ENCODE assay signal across 21 mouse cellular contexts in genomic region chr17:5198811-5199210, GRCm38 (mm10).
A peak's percentile ranks its signal among the peaks of the same experiment; 100 is the strongest.
DNase-seq lines count a peak whose midpoint lies in the region; ATAC-seq and TF ChIP-seq lines count a peak whose summit lies in the region.
"Had no signal": no experiment of that assay in that cellular context is flagged by ENCODE, and none has a peak within 500 bp of the region (broad histone marks: within the 10 kb centered on the region; RNA-seq: fewer than 3 reads in every experiment).

No protein-coding gene starts in this region.

- 46% methylated on average over 4 of the region's 4 CpGs for WGBS in forebrain, embryonic 14.5 days
- 36% methylated on average over 4 of the region's 4 CpGs for WGBS in forebrain, embryonic 16.5 days
- 44% methylated on average over 4 of the region's 4 CpGs for WGBS in hindbrain, postnatal 0 days
- 79% methylated on average over 4 of the region's 4 CpGs for WGBS in hindbrain, embryonic 11.5 days
- WGBS in neural tube, embryonic 13.5 days, result 62% methylated on average over 4 of the region's 4 CpGs
- WGBS in midbrain, embryonic 14.5 days, result 73% methylated on average over 4 of the region's 4 CpGs
- 97% methylated on average over 4 of the region's 4 CpGs for WGBS in thymus, adult 2 months

- peaks cover 4% of the 10 kb centered on the region for H3K4me1 ChIP-seq in forebrain, embryonic 14.5 days (ENCODE audit: control insufficient read depth, insufficient read depth, low read length)
- H3K4me1 ChIP-seq in forebrain, embryonic 16.5 days (replicated peaks; ENCODE audit: control insufficient read depth, insufficient read depth, low read length), result peaks cover 33% of the 10 kb centered on the region
- H3K4me1 ChIP-seq in hindbrain, postnatal 0 days (ENCODE audit: insufficient read depth, low read length), result peaks cover 13% of the 10 kb centered on the region
- no peaks in the 10 kb centered on the region; the same call in 1 of the 2 replicates for H3K4me1 ChIP-seq in hindbrain, embryonic 11.5 days (replicated peaks; ENCODE audit: control insufficient read depth, insufficient read depth, low read length)
- H3K4me1 ChIP-seq in neural tube, embryonic 13.5 days (replicated peaks), result peaks cover 61% of the 10 kb centered on the region
- peaks cover 19% of the 10 kb centered on the region for H3K4me1 ChIP-seq in midbrain, embryonic 14.5 days (ENCODE audit: control insufficient read depth, insufficient read depth, low read length)
- H3K4me1 ChIP-seq in thymus, adult 2 months (replicated peaks; ENCODE audit: control insufficient read depth, insufficient read depth, low read length), result peaks cover 25% of the 10 kb centered on the region

- H3K27ac ChIP-seq in forebrain, embryonic 14.5 days (ENCODE audit: low read depth, low read length), result no peak overlapping the region
- no peak overlapping the region for H3K27ac ChIP-seq in forebrain, embryonic 16.5 days (ENCODE audit: low read length)
- peak overlapping the region; percentile 5; the same call in 1 of the 2 replicates for H3K27ac ChIP-seq in hindbrain, postnatal 0 days
- H3K27ac ChIP-seq in hindbrain, embryonic 11.5 days (ENCODE audit: low read depth, low read length), result no peak overlapping the region
- peak overlapping the region; percentile 11; the same call in 1 of the 2 replicates for H3K27ac ChIP-seq in neural tube, embryonic 13.5 days (replicated peaks)
- H3K27ac ChIP-seq in midbrain, embryonic 14.5 days (replicated peaks; ENCODE audit: low read depth, low read length), result no peak overlapping the region
- H3K27ac ChIP-seq in thymus, adult 2 months (ENCODE audit: control insufficient read depth, insufficient read depth, low read length), result no peak overlapping the region
- H3K27ac ChIP-seq: embryonic facial prominence, embryonic 15.5 days; forebrain, embryonic 10.5 days; hindbrain, embryonic 10.5 days had no signal

- ATAC-seq in forebrain, embryonic 14.5 days, result no peak
- no peak for ATAC-seq in forebrain, embryonic 16.5 days
- no peak for ATAC-seq in hindbrain, postnatal 0 days
- no peak for ATAC-seq in hindbrain, embryonic 11.5 days (ENCODE audit: low FRiP score)
- ATAC-seq in neural tube, embryonic 13.5 days (ENCODE audit: low read depth), result no peak
- ATAC-seq in midbrain, embryonic 14.5 days (ENCODE audit: low FRiP score, low TSS enrichment), result no peak
- ATAC-seq: activated CD4-positive, CD25-positive, alpha-beta regulatory T cell, adult 4 months; inflammation-experienced regulatory T-cells, adult 6 months had no signal

- H3K9me3 ChIP-seq in forebrain, embryonic 14.5 days (replicated peaks; ENCODE audit: control insufficient read depth, low read length), result no peaks in the 10 kb centered on the region
- H3K9me3 ChIP-seq in forebrain, embryonic 16.5 days (ENCODE audit: control insufficient read depth, low read length), result no peaks in the 10 kb centered on the region
- H3K9me3 ChIP-seq in hindbrain, postnatal 0 days (ENCODE audit: low read length), result no peaks in the 10 kb centered on the region
- no peaks in the 10 kb centered on the region for H3K9me3 ChIP-seq in hindbrain, embryonic 11.5 days (ENCODE audit: control insufficient read depth, low read length)
- no peaks in the 10 kb centered on the region for H3K9me3 ChIP-seq in neural tube, embryonic 13.5 days
- no peaks in the 10 kb centered on the region for H3K9me3 ChIP-seq in midbrain, embryonic 14.5 days (ENCODE audit: control insufficient read depth, low read length)
- H3K9me3 ChIP-seq: embryonic facial prominence, embryonic 15.5 days; forebrain, embryonic 10.5 days; heart, embryonic 12.5 days; hindbrain, embryonic 10.5 days had no signal

- no peaks in the 10 kb centered on the region for H3K27me3 ChIP-seq in forebrain, embryonic 14.5 days (replicated peaks; ENCODE audit: control insufficient read depth, insufficient read depth, low read length)
- no peaks in the 10 kb centered on the region for H3K27me3 ChIP-seq in forebrain, embryonic 16.5 days (replicated peaks; ENCODE audit: control insufficient read depth, insufficient read depth, low read length)
- H3K27me3 ChIP-seq in hindbrain, postnatal 0 days (ENCODE audit: insufficient read depth, low read length), result no peaks in the 10 kb centered on the region
- no peaks in the 10 kb centered on the region for H3K27me3 ChIP-seq in hindbrain, embryonic 11.5 days (ENCODE audit: control insufficient read depth, insufficient read depth, low read length)
- H3K27me3 ChIP-seq in neural tube, embryonic 13.5 days, result no peaks in the 10 kb centered on the region
- no peaks in the 10 kb centered on the region for H3K27me3 ChIP-seq in midbrain, embryonic 14.5 days (ENCODE audit: control insufficient read depth, insufficient read depth, low read length)
- no peaks in the 10 kb centered on the region for H3K27me3 ChIP-seq in thymus, adult 2 months (ENCODE audit: control insufficient read depth, insufficient read depth, low read length)
- H3K27me3 ChIP-seq: embryonic facial prominence, embryonic 15.5 days; heart, embryonic 12.5 days had no signal

- TF ChIP-seq CTCF in hindbrain, postnatal 0 days (IDR thresholded peaks at IDR 0.05; ENCODE audit: low read depth), result no peak
- no peak for TF ChIP-seq CTCF in thymus, adult 2 months (IDR thresholded peaks at IDR 0.05; ENCODE audit: borderline replicate concordance, control insufficient read depth, extremely low read depth, insufficient read depth, low read length, poor library complexity)

- DNase-seq in forebrain, embryonic 14.5 days (ENCODE audit: low spot score), result peak; percentile 54
- peak; percentile 46 for DNase-seq in hindbrain, postnatal 0 days (ENCODE audit: low spot score)
- DNase-seq in hindbrain, embryonic 11.5 days (ENCODE audit: low spot score), result no peak
- DNase-seq in neural tube, embryonic 10.5 days (ENCODE audit: extremely low spot score, low spot score), result no peak
- DNase-seq in midbrain, embryonic 14.5 days, result no peak
- DNase-seq in thymus, adult 2 months, result no peak
- DNase-seq: adrenal gland, postnatal 14 days; cerebellum, adult 18-20 months; cerebellum, adult 9-11 months; embryo, embryonic 11 days; gastrocnemius, adult 2 months; gastrocnemius, postnatal 25 days had no signal

- no peak overlapping the region for H3K9ac ChIP-seq in forebrain, embryonic 14.5 days (ENCODE audit: low read length)
- no peak overlapping the region for H3K9ac ChIP-seq in forebrain, embryonic 16.5 days (replicated peaks; ENCODE audit: low read depth, low read length)
- no peak overlapping the region for H3K9ac ChIP-seq in hindbrain, postnatal 0 days (replicated peaks; ENCODE audit: low read length)
- no peak overlapping the region for H3K9ac ChIP-seq in hindbrain, embryonic 11.5 days (ENCODE audit: low read depth, low read length)
- H3K9ac ChIP-seq in neural tube, embryonic 13.5 days, result no peak overlapping the region
- H3K9ac ChIP-seq in midbrain, embryonic 14.5 days (replicated peaks; ENCODE audit: low read length), result no peak overlapping the region
- H3K9ac ChIP-seq: embryonic facial prominence, embryonic 15.5 days; heart, embryonic 12.5 days had no signal

- no peaks in the 10 kb centered on the region for H3K36me3 ChIP-seq in forebrain, embryonic 14.5 days (ENCODE audit: control insufficient read depth, insufficient read depth, low read length)
- no peaks in the 10 kb centered on the region for H3K36me3 ChIP-seq in forebrain, embryonic 16.5 days (ENCODE audit: control insufficient read depth, insufficient read depth)
- no peaks in the 10 kb centered on the region for H3K36me3 ChIP-seq in hindbrain, postnatal 0 days (ENCODE audit: insufficient read depth, low read length)
- no peaks in the 10 kb centered on the region for H3K36me3 ChIP-seq in hindbrain, embryonic 11.5 days (ENCODE audit: control insufficient read depth, insufficient read depth, low read length)
- H3K36me3 ChIP-seq in neural tube, embryonic 13.5 days, result no peaks in the 10 kb centered on the region
- H3K36me3 ChIP-seq in midbrain, embryonic 14.5 days (ENCODE audit: control insufficient read depth, insufficient read depth, low read length), result no peaks in the 10 kb centered on the region
- no peaks in the 10 kb centered on the region for H3K36me3 ChIP-seq in thymus, adult 2 months (ENCODE audit: control insufficient read depth, insufficient read depth, low read length)
- H3K36me3 ChIP-seq: embryonic facial prominence, embryonic 15.5 days; forebrain, embryonic 10.5 days; heart, embryonic 12.5 days; hindbrain, embryonic 10.5 days had no signal

- H3K4me3 ChIP-seq in forebrain, embryonic 14.5 days (ENCODE audit: low read depth, low read length), result no peak overlapping the region
- no peak overlapping the region for H3K4me3 ChIP-seq in forebrain, embryonic 16.5 days (replicated peaks; ENCODE audit: low read length)
- no peak overlapping the region for H3K4me3 ChIP-seq in hindbrain, postnatal 0 days (ENCODE audit: low read length)
- no peak overlapping the region for H3K4me3 ChIP-seq in hindbrain, embryonic 11.5 days (ENCODE audit: low read depth, low read length)
- no peak overlapping the region for H3K4me3 ChIP-seq in neural tube, embryonic 13.5 days
- H3K4me3 ChIP-seq in midbrain, embryonic 14.5 days (replicated peaks; ENCODE audit: low read depth, low read length), result no peak overlapping the region
- H3K4me3 ChIP-seq in thymus, adult 2 months (ENCODE audit: control insufficient read depth, insufficient read depth, low read length), result no peak overlapping the region
- H3K4me3 ChIP-seq: embryonic facial prominence, embryonic 15.5 days; erythroblast, embryonic 14.5 days; forebrain, embryonic 10.5 days; gastrocnemius, adult 2 months; heart, embryonic 12.5 days; hindbrain, embryonic 10.5 days had no signal

- no peak for TF ChIP-seq POLR2A in thymus, adult 2 months (IDR thresholded peaks at IDR 0.05; ENCODE audit: control insufficient read depth, extremely low read depth, insufficient read depth, low read length, poor library complexity)

- H3K4me2 ChIP-seq in forebrain, embryonic 14.5 days (ENCODE audit: low read length), result no peak overlapping the region
- no peak overlapping the region for H3K4me2 ChIP-seq in forebrain, embryonic 16.5 days (ENCODE audit: low read length)
- no peak overlapping the region for H3K4me2 ChIP-seq in hindbrain, postnatal 0 days (ENCODE audit: low read depth, low read length)
- H3K4me2 ChIP-seq in hindbrain, embryonic 11.5 days (replicated peaks; ENCODE audit: low read depth, low read length), result no peak overlapping the region
- no peak overlapping the region for H3K4me2 ChIP-seq in neural tube, embryonic 13.5 days
- H3K4me2 ChIP-seq in midbrain, embryonic 14.5 days (ENCODE audit: low read length), result no peak overlapping the region
- H3K4me2 ChIP-seq: embryonic facial prominence, embryonic 15.5 days; heart, embryonic 12.5 days had no signal

Comparison
In these comparisons a context has a peak if more than half of its experiments do, and no peak if none do; other contexts are left out.
1. DNase-seq: peak in forebrain, embryonic 14.5 days (single experiment) and hindbrain, postnatal 0 days (single experiment); none in hindbrain, embryonic 11.5 days (single experiment), neural tube, embryonic 10.5 days (single experiment), midbrain, embryonic 14.5 days (single experiment) and thymus, adult 2 months (single experiment).
2. H3K27ac ChIP-seq: peak in hindbrain, postnatal 0 days (single experiment) and neural tube, embryonic 13.5 days (single experiment); none in forebrain, embryonic 14.5 days (single experiment), forebrain, embryonic 16.5 days (single experiment), hindbrain, embryonic 11.5 days (single experiment), midbrain, embryonic 14.5 days (single experiment) and thymus, adult 2 months (single experiment).